Mouse (Mus musculus) stomach, embryonic 16.5 days (tissue): Measurements from ENCODE around the gene Ctf2. TPM values are rescaled to one million over a fixed set of nuclear protein-coding genes. Genes with fewer than 3 reads are reported as not detected.

Source experiments
- ATAC-seq: fragments of 200-750 bp; cut with Nextera tagmentation; 2 replicates; pipeline ENCODE4 v1.8.0; 2017; ENCODE audit warnings: moderate number of reproducible peaks, moderate TSS enrichment; ENCODE audit not compliant: insufficient read depth, low FRiP score
- H3K27ac ChIP-seq: fragments of 300-500 bp; sonication (generic); 2 replicates; pipeline ENCODE4 v1.5.1; 2014; ENCODE audit warnings: low read length
- H3K27me3 ChIP-seq: fragments of 300-500 bp; sonication (generic); 2 replicates; pipeline ENCODE4 v1.6.1; 2014; ENCODE audit warnings: low read length, control low read depth, mixed read lengths; ENCODE audit not compliant: control insufficient read depth, insufficient read depth
- H3K36me3 ChIP-seq: fragments of 300-500 bp; sonication (generic); 2 replicates; pipeline ENCODE4 v1.6.1; 2014; ENCODE audit warnings: low read length; ENCODE audit not compliant: control insufficient read depth, insufficient read depth
- H3K4me1 ChIP-seq: fragments of 300-500 bp; sonication (generic); 2 replicates; pipeline ENCODE4 v1.6.1; 2014; ENCODE audit warnings: low read length, control low read depth, mixed read lengths; ENCODE audit not compliant: control insufficient read depth, insufficient read depth
- H3K4me2 ChIP-seq: fragments of 300-500 bp; sonication (generic); 2 replicates; pipeline ENCODE4 v1.6.1; 2014; ENCODE audit warnings: low read depth, low read length, mixed read lengths
- H3K4me3 ChIP-seq: fragments of 300-500 bp; sonication (generic); replicated peaks from 2 replicates; pipeline ENCODE4 v1.5.1; 2014; ENCODE audit warnings: mild to moderate bottlenecking, low read length
- H3K9ac ChIP-seq: fragments of 300-500 bp; sonication (generic); 2 replicates; pipeline ENCODE4 v1.6.1; 2014; ENCODE audit warnings: low read length
- H3K9me3 ChIP-seq: fragments of 300-500 bp; sonication (generic); replicated peaks from 2 replicates; pipeline ENCODE4 v1.6.1; 2016; ENCODE audit warnings: low read length, control low read depth; ENCODE audit not compliant: control insufficient read depth
- WGBS: fragments of 180-500 bp; shearing (Covaris S2); extraction: QIAGEN DNeasy Blood & Tissue Kit; methylation state at CpG from one replicate; pipeline ENCODE4 v1.1.7; 2014; 5-methylcytosine and 5-hydroxymethylcytosine counted together
- polyA plus RNA-seq: library from polyadenylated mRNA; unstranded; fragments of >200 nt; fragmentation: Nextera tagmentation; extraction: Ambion mirVana; gene quantifications from 2 replicates; pipeline ENCODE4 v1.2.1, GENCODE M21; 2015

Ctf2 gene
- polyA plus RNA-seq, 1 experiment from 2014 or later: 0.22 TPM

GRCm38 (mm10) chr7:127725924-127726323, 6.0 kb downstream of the Ctf2 start:
- Histone ChIP-seq H3K4me2 (no peak overlapping the region), H3K4me3 (no peak overlapping the region), H3K4me1 (no peaks in the 10 kb centered on the region), H3K36me3 (no peaks in the 10 kb centered on the region), H3K27me3 (no peaks in the 10 kb centered on the region), H3K9me3 (no peaks in the 10 kb centered on the region), H3K9ac (no peak overlapping the region), H3K27ac (no peak overlapping the region)
- 56% methylated on average over 6 of the region's 6 CpGs for WGBS
- ATAC-seq: no peak

- H3K9me3 ChIP-seq: no peaks in the 10 kb centered on the region
- H3K4me2 ChIP-seq: no peak overlapping the region
- H3K9ac ChIP-seq: no peak overlapping the region
- H3K36me3 ChIP-seq: no peaks in the 10 kb centered on the region
- H3K4me3 ChIP-seq: no peak overlapping the region
- ATAC-seq: no peak
- WGBS: 28% methylated on average over 2 of the region's 2 CpGs
- H3K4me1 ChIP-seq: no peaks in the 10 kb centered on the region
- no peak overlapping the region for H3K27ac ChIP-seq
- H3K27me3 ChIP-seq: no peaks in the 10 kb centered on the region
These were observed 6.5 kb downstream of the Ctf2 start for GRCm38 (mm10) chr7:127725490-127725889.

- no peaks in the 10 kb centered on the region for H3K4me1 ChIP-seq
- H3K27ac ChIP-seq: no peak overlapping the region
- no peaks in the 10 kb centered on the region for H3K36me3 ChIP-seq
- no peak overlapping the region for H3K9ac ChIP-seq
- no peak overlapping the region for H3K4me3 ChIP-seq
- no peak overlapping the region for H3K4me2 ChIP-seq
- H3K27me3 ChIP-seq: no peaks in the 10 kb centered on the region
- H3K9me3 ChIP-seq: no peaks in the 10 kb centered on the region
- ATAC-seq: no peak
- 83% methylated on average over 6 of the region's 6 CpGs for WGBS
These were observed 12.7 kb downstream of the Ctf2 start for GRCm38 (mm10) chr7:127719258-127719657.

DNA sequence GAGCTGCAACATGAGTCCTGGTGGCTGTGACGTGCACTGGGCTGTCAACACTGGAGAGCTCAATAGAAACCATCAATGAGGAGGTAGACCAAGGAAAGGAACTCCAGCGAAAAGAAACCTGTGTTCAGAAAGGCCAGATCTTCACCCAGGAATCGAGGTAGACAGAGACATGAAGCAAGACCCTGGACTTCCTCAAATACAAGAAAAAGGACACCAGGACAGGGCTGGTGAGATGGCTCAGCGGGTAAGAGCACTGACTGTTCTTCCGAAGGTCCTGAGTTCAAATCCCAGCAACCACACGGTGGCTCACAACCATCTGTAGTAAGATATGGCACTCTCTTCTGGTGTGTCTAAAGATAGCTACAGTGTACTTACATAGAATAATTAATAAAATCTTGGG, 13.6 kb downstream of the Ctf2 start:
- no peak for ATAC-seq
- Histone ChIP-seq H3K4me2 (no peak overlapping the region), H3K4me1 (0 out of 2 replicates have a peak, but pooled peaks cover 2% of the 10 kb centered on the region), H3K27me3 (no peaks in the 10 kb centered on the region), H3K36me3 (no peaks in the 10 kb centered on the region), H3K4me3 (no peak overlapping the region), H3K9ac (no peak overlapping the region), H3K9me3 (no peaks in the 10 kb centered on the region), H3K27ac (no peak overlapping the region)
- 91% methylated on average over 6 of the region's 6 CpGs for WGBS

DNA sequence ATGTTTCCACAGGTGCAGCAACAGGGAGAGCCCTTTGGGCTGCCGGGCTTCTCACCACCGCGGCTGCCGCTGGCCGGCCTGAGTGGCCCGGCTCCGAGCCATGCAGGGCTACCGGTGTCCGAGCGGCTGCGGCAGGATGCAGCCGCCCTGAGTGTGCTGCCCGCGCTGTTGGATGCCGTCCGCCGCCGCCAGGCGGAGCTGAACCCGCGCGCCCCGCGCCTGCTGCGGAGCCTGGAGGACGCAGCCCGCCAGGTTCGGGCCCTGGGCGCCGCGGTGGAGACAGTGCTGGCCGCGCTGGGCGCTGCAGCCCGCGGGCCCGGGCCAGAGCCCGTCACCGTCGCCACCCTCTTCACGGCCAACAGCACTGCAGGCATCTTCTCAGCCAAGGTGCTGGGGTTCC, 15.0 kb downstream of the Ctf2 start:
- H3K4me3 ChIP-seq: peak overlapping the region; percentile 31
- H3K4me2 ChIP-seq: peak overlapping the region; percentile 73
- no peak overlapping the region for H3K27ac ChIP-seq
- peak overlapping the region; percentile 62 for H3K9ac ChIP-seq
- H3K9me3 ChIP-seq: no peaks in the 10 kb centered on the region
- peak; percentile 46; the same call in 1 of the 2 replicates for ATAC-seq
- H3K27me3 ChIP-seq: no peaks in the 10 kb centered on the region
- H3K4me1 ChIP-seq: peaks cover 13% of the 10 kb centered on the region; the same call in 1 of the 2 replicates
- H3K36me3 ChIP-seq: no peaks in the 10 kb centered on the region
- 4% methylated on average over 41 of the region's 41 CpGs for WGBS

DNA sequence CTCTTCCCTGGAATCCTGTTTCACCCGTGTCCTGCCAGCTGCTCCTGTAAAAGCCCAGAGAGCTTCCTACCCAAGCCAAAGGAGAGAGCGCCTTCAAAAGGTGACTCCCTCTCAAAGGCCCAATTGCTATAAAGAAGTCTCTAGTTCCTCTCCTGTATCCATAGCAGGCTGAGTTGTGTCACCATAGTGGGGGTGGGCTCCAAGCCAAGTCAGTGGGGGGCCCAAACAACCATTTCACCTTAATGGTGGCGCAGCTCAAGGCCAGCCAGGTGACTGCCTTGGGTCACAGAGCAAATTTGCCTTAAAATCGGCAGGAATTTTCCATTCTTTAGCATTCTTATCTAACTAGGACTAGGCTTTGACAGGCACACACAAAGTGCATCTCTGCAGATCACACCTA, 17.1 kb downstream of the Ctf2 start:
- H3K27ac ChIP-seq: no peak overlapping the region
- WGBS: 75% methylated on average over 4 of the region's 4 CpGs
- H3K27me3 ChIP-seq: no peaks in the 10 kb centered on the region
- no peak overlapping the region for H3K4me3 ChIP-seq
- H3K36me3 ChIP-seq: no peaks in the 10 kb centered on the region
- no peak for ATAC-seq
- H3K4me2 ChIP-seq: no peak overlapping the region
- no peak overlapping the region for H3K9ac ChIP-seq
- no peaks in the 10 kb centered on the region for H3K9me3 ChIP-seq
- H3K4me1 ChIP-seq: peaks cover 20% of the 10 kb centered on the region; the same call in 1 of the 2 replicates

GRCm38 (mm10) chr7:127712461-127713385, 19.2 kb downstream of the Ctf2 start, which contains the start of gene Ctf1:
Gene Ctf1 (plus strand): TSS chr7:127712736.
- Histone ChIP-seq H3K4me1 (peaks cover 26% of the 10 kb centered on the region), H3K27ac (peak within 1 kb of the TSS; percentile 98), H3K4me3 (peak within 1 kb of the TSS; percentile 52), H3K9ac (peak within 1 kb of the TSS; percentile 74), H3K4me2 (peak within 1 kb of the TSS; percentile 63), H3K36me3 (no peaks in the 10 kb centered on the region), H3K9me3 (no peaks in the 10 kb centered on the region), H3K27me3 (no peaks in the 10 kb centered on the region)
- peak; percentile 61 for ATAC-seq
- WGBS: 2% methylated on average over 28 of the region's 28 CpGs

DNA sequence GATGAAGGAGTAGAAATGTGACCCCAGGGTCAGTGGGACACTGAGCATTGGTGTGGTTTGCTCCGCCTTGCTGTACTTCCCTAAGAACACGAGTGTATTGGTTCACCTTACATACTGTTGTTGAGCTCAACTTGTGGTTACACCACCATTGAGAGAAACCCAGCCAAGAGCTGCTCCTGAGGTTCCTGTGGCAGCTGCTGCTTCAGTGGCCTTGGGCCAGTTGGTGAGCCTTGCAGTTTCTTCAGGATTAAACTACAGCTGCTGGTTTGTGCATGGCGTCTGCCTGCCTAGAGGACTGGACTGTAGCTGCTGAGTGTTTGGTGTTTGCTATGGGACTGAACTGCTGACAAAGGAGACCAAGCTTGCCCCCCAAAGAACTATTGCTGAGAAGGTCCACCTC, 20.5 kb downstream of the Ctf2 start:
- peaks cover 36% of the 10 kb centered on the region for H3K4me1 ChIP-seq

DNA sequence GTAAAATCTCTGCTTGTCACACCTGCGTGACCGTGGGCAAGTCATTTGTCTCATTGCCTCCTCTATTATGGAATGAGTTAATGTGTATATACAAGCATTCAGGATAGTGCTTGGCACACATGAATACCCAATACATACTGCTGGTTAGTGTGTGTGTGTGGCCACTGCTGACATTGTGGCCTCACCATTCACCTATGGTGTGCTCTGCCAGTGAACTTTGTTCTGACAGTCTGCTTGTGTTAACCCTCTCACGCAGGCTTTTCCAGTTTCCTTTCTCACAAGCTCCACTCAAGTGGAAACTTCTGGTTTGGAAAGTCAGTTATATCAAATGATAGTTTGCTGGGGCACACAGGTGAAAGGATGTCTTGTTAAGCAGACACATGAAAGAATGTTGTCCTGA, 20.9 kb downstream of the Ctf2 start:
- no peak overlapping the region; the same call in 1 of the 2 replicates for H3K27ac ChIP-seq
- H3K4me2 ChIP-seq: no peak overlapping the region
- no peaks in the 10 kb centered on the region for H3K27me3 ChIP-seq
- H3K9me3 ChIP-seq: no peaks in the 10 kb centered on the region
- H3K36me3 ChIP-seq: no peaks in the 10 kb centered on the region
- no peak overlapping the region for H3K4me3 ChIP-seq
- H3K9ac ChIP-seq: no peak overlapping the region
- WGBS: 73% methylated on average over 3 of the region's 3 CpGs
- H3K4me1 ChIP-seq: peaks cover 36% of the 10 kb centered on the region
- no peak for ATAC-seq

More for the DNA sequence above, 20.5 kb downstream of the Ctf2 start:
- H3K4me2 ChIP-seq: 0 out of 2 replicates have a peak overlapping the region, but pooled peaks have one; percentile 63
- 51% methylated on average over 3 of the region's 3 CpGs for WGBS
- no peaks in the 10 kb centered on the region for H3K27me3 ChIP-seq
- H3K27ac ChIP-seq: peak overlapping the region; percentile 98
- no peak overlapping the region for H3K4me3 ChIP-seq
- H3K9ac ChIP-seq: no peak overlapping the region; the same call in 1 of the 2 replicates
- ATAC-seq: no peak
- no peaks in the 10 kb centered on the region for H3K36me3 ChIP-seq
- H3K9me3 ChIP-seq: no peaks in the 10 kb centered on the region
